Mouse (Mus musculus): ENCODE results near the gene Tep1. TPM values are rescaled to one million over a fixed set of nuclear protein-coding genes. Genes with fewer than 3 reads are reported as not detected.

Gene Tep1
- total RNA-seq, 2 experiments from 2014 or later: 2.7 to 5.3 TPM

GRCm38 (mm10) chr14:50802843-50803562 lies 67.4 kb downstream of the Tep1 start:
- intact Hi-C loops (cut with DNase I): loop anchor here (5.0 kb wide), 1 partner anchor 946 kb away; no protein-coding TSS in a partner anchor
- DNase-seq (ENCODE audit: extremely low spot score in 1 of 2, low spot score in 2 of 2): no peak

GRCm38 (mm10) chr14:50802441-50802840 lies 67.9 kb downstream of the Tep1 start:
- DNase-seq (ENCODE audit: extremely low spot score in 1 of 2, low spot score in 2 of 2): no peak
- intact Hi-C loops (cut with DNase I): loop anchor here (5.0 kb wide), 1 partner anchor 945 kb away; no protein-coding TSS in a partner anchor

GRCm38 (mm10) chr14:50799502-50800259 lies 70.7 kb downstream of the Tep1 start:
- DNase-seq (ENCODE audit: extremely low spot score in 1 of 2, low spot score in 2 of 2): peak in 1 of 2 experiments; percentile 29
- intact Hi-C loops (cut with DNase I): loop anchor here (5.0 kb wide), 1 partner anchor 942 kb away; no protein-coding TSS in a partner anchor

GRCm38 (mm10) chr14:50798512-50798911 lies 71.8 kb downstream of the Tep1 start:
- intact Hi-C loops (cut with DNase I): no loop called here
- no peak for DNase-seq (ENCODE audit: extremely low spot score in 1 of 2, low spot score in 2 of 2)

- intact Hi-C loops (cut with DNase I): no loop called here
- no peak for DNase-seq (ENCODE audit: extremely low spot score in 1 of 2, low spot score in 2 of 2)
These were observed 73.9 kb downstream of the Tep1 start for GRCm38 (mm10) chr14:50796464-50796863.

GRCm38 (mm10) chr14:50795965-50796364 lies 74.4 kb downstream of the Tep1 start:
- DNase-seq (ENCODE audit: extremely low spot score in 1 of 2, low spot score in 2 of 2): no peak
- intact Hi-C loops (cut with DNase I): no loop called here

GRCm38 (mm10) chr14:50795261-50795935 lies 75.0 kb downstream of the Tep1 start:
- intact Hi-C loops (cut with DNase I): no loop called here
- no peak for DNase-seq (ENCODE audit: extremely low spot score in 1 of 2, low spot score in 2 of 2)

- intact Hi-C loops (cut with DNase I): loop anchor here (10.0 kb wide), 1 partner anchor 923 kb away; no protein-coding TSS in a partner anchor
These were observed 82.2 kb downstream of the Tep1 start for GRCm38 (mm10) chr14:50788157-50788556.

GRCm38 (mm10) chr14:50785251-50785637 lies 85.1 kb downstream of the Tep1 start, which contains the start of gene Ttc5:
Gene Ttc5 (minus strand): TSS chr14:50785519.
- intact Hi-C loops (cut with DNase I): loop anchor here (10.0 kb wide), 1 partner anchor 920 kb away; no protein-coding TSS in a partner anchor
- DNase-seq (ENCODE audit: extremely low spot score in 1 of 2, low spot score in 2 of 2): peak; percentile 86 to 88

More at GRCm38 (mm10) chr14:50788157-50788556, 82.2 kb downstream of the Tep1 start:
- DNase-seq (ENCODE audit: extremely low spot score in 1 of 2, low spot score in 2 of 2): no peak

GRCm38 (mm10) chr14:50784391-50785250 lies 85.7 kb downstream of the Tep1 start:
- intact Hi-C loops (cut with DNase I): loop anchor here (5.0 to 10.0 kb wide), 2 partner anchors 722 to 920 kb away; no protein-coding TSS in a partner anchor
- DNase-seq (ENCODE audit: extremely low spot score in 1 of 2, low spot score in 2 of 2): no peak

- no peak for DNase-seq (ENCODE audit: extremely low spot score in 1 of 2, low spot score in 2 of 2)
- intact Hi-C loops (cut with DNase I): loop anchor here (5.0 to 10.0 kb wide), 2 partner anchors 720 to 917 kb away; no protein-coding TSS in a partner anchor
These were observed 88.2 kb downstream of the Tep1 start for GRCm38 (mm10) chr14:50782166-50782565.

Other genes with a start within 250 kb of the Tep1 start
- not detected for gene Olfr745, start 231.2 kb downstream of the Tep1 start, total RNA-seq (2021)
- not detected for gene Olfr746, start 223.5 kb downstream of the Tep1 start, total RNA-seq (2021)
- gene Olfr747, start 177.4 kb downstream of the Tep1 start, total RNA-seq (2021): not detected
- gene Olfr748, start 163.2 kb downstream of the Tep1 start, total RNA-seq (2021): not detected
- gene Olfr749, start 125.5 kb downstream of the Tep1 start, total RNA-seq (2021): not detected
- 10 to 100 TPM; 67.9 to 70.9 TPM for gene Ttc5, start 85.0 kb downstream of the Tep1 start, total RNA-seq (2021)
- gene Ccnb1ip1, start 62.8 kb downstream of the Tep1 start, total RNA-seq (2021): not detected
- 10 to 100 TPM; 26.1 to 29.0 TPM for gene Parp2, start 62.7 kb downstream of the Tep1 start, total RNA-seq (2021)
- gene Klhl33, start 26.9 kb upstream of the Tep1 start, total RNA-seq (2021): 1 to 10 TPM; 1.4 to 2.1 TPM
- gene Osgep, start 54.3 kb upstream of the Tep1 start, total RNA-seq (2021): 10 to 100 TPM; 29.9 to 34.2 TPM
- 10 to 100 TPM; 65.8 to 66.3 TPM for gene Apex1, start 54.4 kb upstream of the Tep1 start, total RNA-seq (2021)
- 10 to 100 TPM; 79.6 to 89.0 TPM for gene Pip4p1, start 60.3 kb upstream of the Tep1 start, total RNA-seq (2021)
- gene Pnp, start 60.5 kb upstream of the Tep1 start, total RNA-seq (2021): 10 to 100 TPM; 11.0 to 15.6 TPM
- 10 to 100 TPM in 1 of 2 experiments, 1 to 10 TPM in 1; 6.5 to 13.7 TPM for gene Gm49342, start 74.0 kb upstream of the Tep1 start, total RNA-seq (2021)
- 1 to 10 TPM in 1 of 2 experiments, under 1 TPM in 1; 0.79 to 1.7 TPM for gene Pnp2, start 85.4 kb upstream of the Tep1 start, total RNA-seq (2021)
- under 1 TPM in 1 of 2 experiments, not detected in 1; 0.30 TPM for gene Rnase10, start 137.2 kb upstream of the Tep1 start, total RNA-seq (2021)
- gene Rnase9, start 171.3 kb upstream of the Tep1 start, total RNA-seq (2021): not detected
- not detected for gene Rnase11, start 179.6 kb upstream of the Tep1 start, total RNA-seq (2021)
- not detected for gene Rnase12, start 187.1 kb upstream of the Tep1 start, total RNA-seq (2021)
- gene Olfr750, start 203.9 kb upstream of the Tep1 start, total RNA-seq (2021): not detected
- gene Rnase4, start 220.5 kb upstream of the Tep1 start, total RNA-seq (2021): 10 to 100 TPM; 11.2 to 14.0 TPM
- 1 to 10 TPM; 2.5 to 3.7 TPM for gene Ang, start 220.6 kb upstream of the Tep1 start, total RNA-seq (2021)
- not detected for gene Eddm3b, start 243.9 kb upstream of the Tep1 start, total RNA-seq (2021)